Mouse (Mus musculus) lung, adult 2 months (tissue): Measurements from ENCODE around the gene Mob3a.

Source experiments
- CTCF ChIP-seq: fragments of 200-500 bp; IDR thresholded peaks from 2 replicates; pipeline ENCODE4 v1.5.1; 2011; ENCODE audit warnings: mild to moderate bottlenecking, low read length, control low read depth; ENCODE audit not compliant: insufficient read depth
- POLR2A ChIP-seq: fragments of 200-500 bp; IDR thresholded peaks from 2 replicates; pipeline ENCODE4 v1.6.1; 2011; ENCODE audit warnings: low read depth, mild to moderate bottlenecking, control low read depth, low read length, borderline replicate concordance; ENCODE audit errors: extremely low read depth

DNA sequence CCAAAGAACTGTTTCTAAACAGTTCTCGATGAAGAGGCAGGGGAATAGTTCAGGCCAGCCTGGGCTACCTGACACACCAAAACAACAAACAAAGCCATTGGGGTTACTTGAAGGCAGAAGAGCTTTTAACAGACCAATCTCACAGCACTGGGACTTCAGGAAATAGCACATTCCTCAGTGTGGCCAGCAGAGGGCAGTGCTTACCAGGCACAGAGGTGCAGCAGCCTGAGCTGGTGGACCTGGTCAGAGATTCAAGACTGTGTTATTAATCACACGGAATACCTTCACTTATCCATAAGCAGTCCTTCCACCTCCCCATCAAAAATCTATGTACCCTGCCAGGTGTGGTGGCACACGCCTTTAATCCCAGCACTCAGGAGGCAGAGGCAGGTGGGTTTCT is 45.6 kb upstream of the Mob3a start:
- TF ChIP-seq CTCF (peak; percentile 100), POLR2A (no peak)
